Mouse (Mus musculus) embryonic fibroblast, embryonic 13.5 days (primary cell): ENCODE measurements around the gene Hpd.

ENCODE experiments used
- CTCF ChIP-seq: IDR thresholded peaks from 2 replicates; pipeline ENCODE4 v1.5.1; 2011; ENCODE audit warnings: mild to moderate bottlenecking, control low read depth, low read length, moderate library complexity, borderline replicate concordance; ENCODE audit not compliant: insufficient read depth
- POLR2A ChIP-seq: IDR thresholded peaks from 2 replicates; pipeline ENCODE4 v1.6.1; 2011; ENCODE audit warnings: low read depth, mild to moderate bottlenecking, control low read depth, low read length, moderate library complexity

- TF ChIP-seq CTCF (no peak), POLR2A (no peak)
Observed at GRCm38 (mm10) chr5:123170365-123170764, 12.2 kb downstream of the Hpd start.
